Mouse (Mus musculus) left cerebral cortex, adult 8-10 months (tissue): ENCODE results near the gene Exoc4. TPM values are rescaled to one million over a fixed set of nuclear protein-coding genes. Genes with fewer than 3 reads are reported as not detected.

Experiments
- DNase-seq, 2 experiments: peaks; one replicate each; pipeline ENCODE4 v3.0.0; 2022; ENCODE audit warnings: low spot score in 2 of 2
- total RNA-seq, 4 experiments: library from RNA; stranded (reverse); gene quantifications; 2 replicates each; pipeline ENCODE4 v1.2.4; 2022

The Exoc4 gene
- total RNA-seq = 10 to 100 TPM; 76.3 to 80.9 (median 78.7) TPM

DNA sequence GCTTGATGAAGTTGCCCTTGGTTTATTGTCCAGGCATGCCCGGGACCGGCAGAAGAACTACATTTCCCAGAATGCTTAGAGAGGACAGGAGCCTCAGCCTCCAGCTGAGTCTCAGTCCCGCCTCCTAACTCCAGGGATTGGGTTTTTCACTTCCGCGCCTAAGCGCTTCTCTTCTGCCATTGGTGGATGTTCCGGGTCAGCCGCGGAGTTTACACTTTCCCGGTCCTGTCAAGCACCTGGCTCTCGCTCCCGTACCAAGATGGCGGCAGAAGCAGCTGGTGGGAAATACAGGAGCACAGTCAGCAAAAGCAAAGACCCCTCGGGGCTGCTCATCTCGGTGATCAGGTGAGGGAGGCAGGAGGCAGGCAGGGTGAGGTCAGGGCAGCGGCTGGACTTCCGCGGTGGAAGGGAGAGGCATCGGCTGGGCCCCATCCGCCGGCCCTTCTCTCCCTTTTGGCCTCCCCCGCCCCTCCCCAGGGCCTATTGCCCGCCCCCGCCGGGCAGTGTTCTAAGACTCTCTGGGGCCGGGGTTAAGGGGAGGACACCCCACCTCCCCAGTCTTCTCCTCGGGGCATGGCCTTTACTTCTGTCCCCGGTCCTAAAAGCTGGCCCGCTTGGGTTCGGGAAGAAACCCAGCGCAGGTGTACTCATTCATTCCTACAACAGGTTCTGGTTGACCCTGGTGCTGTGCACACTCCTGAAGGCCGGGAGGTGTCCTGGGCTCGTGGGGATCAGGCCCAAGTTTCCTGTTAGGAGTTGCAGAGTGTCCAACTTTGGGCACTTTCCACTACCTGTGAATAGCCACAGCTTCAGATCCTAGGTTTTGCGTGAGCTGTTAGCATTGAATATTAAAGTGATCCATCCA, at the start of gene Exoc4:
Exoc4 (plus strand) TSS at position 192 of the 865 bp plus-strand sequence.
- peak; percentile 83 to 96 for DNase-seq

DNA sequence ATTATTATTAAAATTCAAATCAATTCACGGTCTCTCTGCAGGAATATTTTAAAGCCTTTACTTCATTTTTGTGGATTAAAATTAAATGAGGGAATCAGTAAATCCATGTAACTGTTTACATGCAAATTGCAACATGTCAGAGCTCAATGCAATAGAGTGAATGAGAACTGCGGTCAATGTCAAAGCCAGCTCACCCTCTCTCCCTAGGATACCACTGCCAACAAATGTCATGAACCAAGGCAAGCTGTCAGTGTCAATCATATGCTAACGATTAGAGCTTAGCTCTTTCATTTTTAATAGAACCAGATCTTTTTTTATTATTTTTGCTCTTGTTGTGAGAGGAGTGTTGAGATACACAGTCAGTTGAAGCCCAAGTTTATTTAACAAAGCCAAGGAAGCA, 30.1 kb upstream of the Exoc4 start:
- no peak for DNase-seq

DNA sequence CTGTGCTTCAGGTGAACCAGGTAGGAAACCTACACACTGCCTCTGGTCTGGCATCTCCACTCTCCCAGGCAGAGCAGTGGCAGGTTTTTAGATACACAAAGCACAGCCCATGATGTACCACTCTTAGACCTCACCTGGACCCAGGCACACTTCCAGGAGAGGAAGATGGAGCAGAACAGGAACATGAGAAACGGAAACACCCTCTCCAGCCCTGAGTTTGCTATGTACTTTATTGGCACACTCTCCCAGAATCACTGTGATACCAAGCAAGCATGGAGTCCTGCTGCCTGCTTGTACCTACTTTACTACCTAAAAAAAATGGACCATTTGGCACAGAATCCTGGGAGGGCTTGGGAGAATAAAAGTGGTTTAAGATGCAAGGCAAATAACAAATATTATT, 22.2 kb upstream of the Exoc4 start:
- no peak for DNase-seq

DNA sequence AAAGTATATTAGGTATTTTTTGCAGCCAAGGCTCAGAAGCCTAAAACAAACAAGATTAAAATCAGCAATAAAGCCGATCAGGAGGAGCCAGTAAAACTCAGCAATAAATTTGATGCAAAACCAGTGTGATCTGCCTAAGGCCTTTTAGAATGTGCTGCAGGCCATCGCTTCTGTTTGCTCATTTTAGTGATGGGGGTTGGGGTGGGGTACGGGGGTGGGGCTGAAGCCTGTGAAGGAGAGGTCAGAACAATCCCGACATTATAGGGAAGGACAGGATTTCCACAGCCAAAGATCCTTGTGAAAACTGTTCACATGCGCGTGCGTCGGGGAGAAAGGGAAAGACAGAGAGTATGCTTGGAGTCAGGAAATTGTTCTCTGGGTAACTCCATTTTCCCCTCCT, 21.5 kb upstream of the Exoc4 start:
- DNase-seq = no peak

DNA sequence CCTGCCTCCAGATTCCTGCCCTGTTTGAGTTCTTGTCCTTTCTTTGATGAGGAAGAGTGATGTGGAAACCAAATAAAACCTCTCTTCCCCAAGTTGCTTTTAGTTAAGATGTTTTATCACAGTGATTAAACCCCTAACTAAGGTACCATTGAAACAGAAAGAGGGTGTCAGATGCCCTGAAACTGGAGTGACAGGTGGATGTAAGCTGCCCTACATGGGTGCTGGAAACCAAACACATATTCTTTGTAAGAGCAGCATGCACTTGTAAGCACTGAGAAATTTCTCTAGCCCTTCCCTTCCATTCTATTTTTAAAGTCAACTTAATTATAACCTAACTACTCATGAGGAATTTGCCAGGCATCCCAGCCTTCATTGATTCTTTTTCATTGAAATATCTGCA, 7.6 kb upstream of the Exoc4 start:
- no peak for DNase-seq

DNA sequence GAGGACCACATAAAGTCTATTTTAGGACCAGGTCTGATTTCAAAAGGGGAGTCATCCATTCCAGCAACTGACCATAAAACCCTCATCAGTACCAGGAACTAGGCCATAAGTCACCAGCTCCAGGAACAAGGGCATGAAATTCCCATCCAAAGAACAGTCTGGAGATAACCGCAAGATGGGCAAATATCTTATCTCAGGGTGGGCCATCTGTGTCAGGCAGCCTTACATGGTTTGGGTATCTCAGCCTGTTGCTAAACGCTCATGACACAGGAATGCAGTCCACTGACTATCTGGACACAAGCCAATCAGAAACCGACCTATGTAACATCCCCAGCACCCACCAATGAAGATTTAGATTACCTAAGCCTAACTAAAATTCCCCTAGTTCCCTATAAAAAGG, 4.3 kb upstream of the Exoc4 start:
- no peak for DNase-seq

DNA sequence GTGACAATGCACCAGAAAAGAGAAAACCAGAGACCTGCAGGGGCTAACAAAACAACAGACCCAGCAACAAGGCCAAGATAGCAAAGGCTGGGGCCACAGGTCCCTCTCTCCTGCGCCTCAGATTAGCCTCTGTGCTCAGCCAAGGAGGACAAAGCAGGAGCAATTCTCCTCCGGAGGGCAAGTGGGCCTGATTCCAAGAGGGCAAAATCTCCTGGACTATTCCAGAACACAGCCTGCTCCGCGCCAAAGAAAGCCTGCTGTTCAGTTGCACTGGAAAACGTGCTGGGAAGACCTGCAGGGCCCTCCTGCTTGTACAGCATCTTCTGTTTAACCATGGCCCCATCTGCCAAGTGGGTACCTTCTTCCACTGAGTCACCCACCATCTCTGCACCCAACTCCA, 1.7 kb upstream of the Exoc4 start:
- no peak for DNase-seq

DNA sequence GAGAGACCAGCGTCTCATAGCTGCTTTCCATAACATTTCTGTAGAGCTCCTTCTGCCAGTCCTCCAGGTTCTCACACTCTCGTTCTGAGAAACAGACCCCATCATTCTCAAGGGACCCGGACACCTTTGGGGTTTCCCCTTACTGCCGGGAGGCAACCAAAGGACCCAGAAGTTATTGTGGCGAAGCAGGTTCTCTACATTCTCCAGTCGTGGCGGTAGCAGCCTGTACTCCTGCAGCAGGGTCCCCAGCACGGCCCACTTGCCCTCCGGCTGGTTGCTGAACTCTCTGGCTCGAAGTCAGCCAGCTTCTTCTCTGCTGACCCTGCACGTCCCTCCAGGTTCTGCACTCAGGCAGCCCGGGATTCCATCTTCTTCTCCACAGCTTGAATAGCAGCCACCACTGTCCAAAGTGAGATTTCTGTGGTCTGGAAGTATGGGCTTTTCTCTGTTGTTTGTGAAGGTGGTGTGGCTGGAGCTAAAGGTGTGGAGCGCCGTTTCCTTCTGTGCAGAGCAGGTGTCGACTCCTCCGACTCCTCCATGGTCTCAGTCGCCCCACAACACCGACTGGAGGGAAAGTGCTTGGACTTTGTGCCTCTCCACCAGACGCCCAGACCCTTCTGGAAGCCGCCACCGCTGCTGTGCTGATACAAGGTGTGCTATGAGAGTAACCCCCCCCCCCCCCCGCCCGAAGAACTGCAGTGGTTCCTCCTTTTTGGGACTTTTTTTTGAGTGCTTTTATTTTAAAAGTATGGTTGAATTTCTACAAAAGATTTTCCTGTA, 1.1 kb upstream of the Exoc4 start:
- no peak for DNase-seq

DNA sequence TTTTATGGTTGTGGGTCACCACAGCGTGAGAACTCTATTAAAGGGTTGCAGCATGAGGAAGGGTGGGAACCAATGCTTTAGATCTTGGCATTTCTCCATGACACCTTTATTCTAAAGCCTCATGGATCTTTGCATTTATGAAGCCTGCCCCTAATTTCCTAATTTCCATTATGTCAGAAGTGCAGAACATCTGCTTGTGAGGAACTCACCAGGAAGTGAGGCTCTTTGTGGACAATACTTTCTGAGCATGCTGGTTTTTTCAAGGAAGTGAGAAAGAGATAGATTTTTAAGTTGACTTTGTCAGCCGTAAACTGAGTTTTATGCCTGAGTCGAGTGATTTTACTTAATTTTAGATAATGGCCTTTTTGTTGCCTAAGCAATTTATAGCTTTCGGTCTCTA, 7.8 kb downstream of the Exoc4 start:
- DNase-seq = no peak

DNA sequence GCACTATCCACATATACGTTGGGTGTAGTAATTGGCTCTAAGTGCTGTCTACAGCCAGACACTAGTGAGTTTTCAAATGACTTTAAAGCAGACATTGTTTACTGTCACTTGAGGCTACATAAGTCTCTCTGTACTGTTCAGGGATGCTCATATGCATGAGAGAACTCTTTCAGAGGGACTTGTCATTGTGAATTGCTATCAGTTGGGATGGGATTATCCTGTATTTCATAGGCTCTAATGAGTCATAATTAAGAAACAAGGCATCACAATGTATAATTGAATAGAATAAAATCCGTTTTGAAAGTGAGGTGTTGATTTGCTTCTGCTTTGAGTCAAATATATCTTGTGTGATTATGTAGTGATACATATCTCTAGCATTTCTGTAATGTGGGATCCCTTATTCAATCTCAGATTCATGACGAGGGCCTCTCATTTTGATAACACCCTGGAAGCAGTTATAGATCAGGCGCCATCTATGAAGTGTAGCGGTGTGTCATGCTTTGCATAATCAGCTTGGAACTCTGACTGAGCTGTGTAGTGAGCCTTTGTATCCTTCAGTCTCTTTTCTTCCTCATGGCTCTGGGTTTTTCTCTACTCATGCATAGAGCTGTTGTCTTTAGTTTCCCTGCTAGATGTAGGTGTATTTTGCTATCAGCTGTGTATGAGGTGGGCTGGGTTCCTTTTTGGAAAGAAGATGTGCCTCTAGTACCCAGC, 8.3 kb downstream of the Exoc4 start:
- DNase-seq = no peak

DNA sequence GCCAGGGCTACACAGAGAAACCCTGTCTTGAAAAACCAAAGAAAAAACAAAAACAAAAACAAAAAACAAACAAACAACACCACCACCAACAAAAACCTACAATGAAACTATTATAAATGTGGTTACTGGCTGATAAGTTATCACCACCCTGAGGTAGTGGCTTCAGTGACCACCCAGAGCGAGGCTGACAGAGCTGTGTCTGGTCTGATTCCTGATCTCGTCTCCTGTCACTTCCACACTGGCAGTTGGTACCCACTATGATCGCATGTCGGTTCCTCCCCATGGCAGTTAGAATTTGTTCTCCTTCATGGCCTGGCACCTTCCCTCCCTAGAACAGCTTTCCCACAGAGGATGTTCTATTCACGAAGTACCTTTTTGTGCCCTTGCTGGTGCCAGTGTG, 11.0 kb downstream of the Exoc4 start:
- no peak for DNase-seq

DNA sequence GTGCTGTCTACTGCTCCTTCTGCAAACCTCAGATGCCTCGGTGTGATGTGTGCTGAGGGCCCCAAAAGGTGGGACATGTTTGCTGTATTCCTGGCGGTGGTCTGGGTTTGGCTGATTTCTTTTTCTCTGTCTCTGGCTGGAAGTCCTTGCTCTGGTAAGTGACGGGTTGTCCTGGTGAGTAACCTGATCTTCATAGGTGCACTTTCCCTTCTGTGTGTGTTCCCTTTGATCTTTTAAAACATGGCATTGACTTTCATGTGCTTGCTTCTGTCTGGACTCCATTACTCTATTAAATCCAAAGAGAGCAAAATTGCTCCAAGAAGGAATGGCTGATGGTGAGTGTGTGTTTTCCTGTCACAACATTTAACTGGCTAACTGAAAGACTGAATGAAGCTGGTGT, 12.7 kb downstream of the Exoc4 start:
- DNase-seq = no peak

DNA sequence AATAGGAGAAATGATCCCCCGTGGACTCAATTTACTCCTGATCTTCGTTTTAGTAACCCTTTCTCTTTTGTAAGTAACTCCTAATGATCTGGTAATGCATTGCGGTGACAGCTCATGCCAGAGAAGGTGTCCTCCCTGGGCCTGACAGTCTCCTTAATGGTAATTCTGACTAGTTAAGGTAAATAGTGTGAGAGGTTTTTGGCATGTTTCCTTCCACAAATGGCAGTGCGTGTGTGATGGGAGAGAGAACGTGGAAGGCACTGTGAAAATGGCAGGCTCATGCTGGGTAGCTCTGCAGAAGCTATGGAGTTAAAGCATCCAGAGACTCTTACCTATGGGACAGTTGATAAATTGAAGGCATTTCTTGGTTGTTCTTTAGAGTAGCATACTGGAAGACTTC, 15.1 kb downstream of the Exoc4 start:
- DNase-seq = no peak

DNA sequence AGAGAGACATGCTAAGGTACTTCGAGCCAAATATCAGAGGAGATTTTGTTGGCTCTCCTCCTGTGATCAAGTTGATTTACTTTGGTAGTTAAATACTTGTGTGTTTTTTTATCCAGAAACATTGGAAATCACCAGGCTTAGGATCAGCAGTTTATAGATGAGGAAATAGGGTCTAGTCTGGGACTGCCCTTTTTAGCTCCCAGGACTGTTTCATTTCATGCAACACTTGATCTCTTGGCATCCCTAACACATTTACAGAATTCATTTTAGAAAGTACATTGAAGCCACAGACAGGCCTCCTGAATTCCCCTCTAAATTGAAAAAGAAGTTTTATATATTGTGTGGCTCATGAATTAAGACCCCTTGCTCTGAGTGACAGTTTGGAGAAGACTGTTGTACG, 15.5 kb downstream of the Exoc4 start:
- DNase-seq = no peak

DNA sequence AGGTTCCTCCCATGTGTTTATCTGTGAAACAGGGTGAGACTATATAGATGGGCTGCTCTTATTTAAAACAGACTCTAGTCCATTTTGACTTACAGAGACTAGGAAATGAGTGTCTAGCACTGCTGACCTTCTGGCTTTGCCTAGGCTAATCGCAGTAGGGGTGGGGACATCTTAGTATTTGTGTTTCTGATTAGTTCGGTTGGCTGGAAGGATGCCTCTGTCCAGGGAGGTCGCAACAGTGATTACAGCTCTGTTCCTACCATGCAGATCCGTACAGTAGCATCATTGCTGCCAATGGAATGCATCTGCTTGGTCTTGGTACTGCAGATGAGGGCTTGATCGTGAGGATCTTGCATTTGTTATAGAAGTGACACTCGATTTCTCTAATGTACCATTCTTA, 18.7 kb downstream of the Exoc4 start:
- no peak for DNase-seq

DNA sequence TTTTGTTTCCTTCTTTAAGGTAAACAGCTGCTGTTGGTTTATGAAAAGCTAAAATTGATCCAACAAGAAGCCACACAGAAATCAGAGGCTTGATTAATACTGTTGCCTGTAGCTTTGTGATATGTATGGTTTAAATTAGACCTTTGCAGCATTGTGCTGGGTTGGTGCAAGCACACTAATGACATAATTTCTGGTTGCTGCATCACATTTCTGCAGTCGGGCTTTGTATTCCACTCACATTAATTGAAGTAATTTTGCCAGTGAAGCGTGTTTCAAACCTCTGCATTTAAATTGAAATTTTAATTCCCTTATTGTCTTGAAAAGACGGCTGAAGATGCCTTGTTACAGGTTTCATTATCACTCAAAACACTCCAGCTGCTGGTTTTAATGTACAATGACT, 34.6 kb downstream of the Exoc4 start:
- no peak for DNase-seq

DNA sequence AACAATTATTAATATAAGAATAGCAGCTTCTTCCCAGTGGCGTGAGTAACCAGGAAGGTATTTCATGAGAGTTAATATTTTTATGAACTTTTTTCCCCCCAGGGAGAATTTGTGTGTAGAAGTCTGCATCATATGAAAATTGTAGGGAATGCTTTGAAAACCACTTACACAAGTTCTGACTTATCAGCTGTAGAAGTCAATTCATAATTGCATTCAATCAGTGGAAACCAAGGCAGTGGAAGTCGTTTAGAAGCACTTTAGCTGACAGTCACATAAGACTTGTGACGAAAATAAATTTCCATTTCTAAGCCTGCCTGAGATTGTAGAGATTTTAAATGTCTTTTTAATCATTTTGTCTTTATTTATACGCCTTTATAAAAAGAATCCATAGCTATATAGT, 35.1 kb downstream of the Exoc4 start:
- no peak for DNase-seq

DNA sequence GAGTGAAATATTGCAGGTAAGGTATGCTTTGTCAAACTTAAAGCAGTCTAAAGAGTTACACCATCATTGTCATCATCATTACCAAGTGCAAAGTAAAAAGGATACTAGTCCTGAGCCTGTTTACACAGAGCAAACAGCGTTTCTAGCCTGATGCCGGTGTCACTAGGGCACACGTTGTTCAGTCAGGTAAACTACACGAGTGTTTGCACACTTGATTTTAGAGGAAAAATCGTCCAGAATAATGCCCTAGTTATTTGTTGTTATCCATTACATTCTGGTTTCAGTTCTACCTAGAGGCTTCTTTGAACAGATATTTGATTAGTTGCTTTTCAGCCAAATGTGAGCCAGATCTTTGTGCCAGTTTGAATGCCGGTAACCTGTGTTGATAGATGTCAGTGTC, 37.5 kb downstream of the Exoc4 start:
- no peak for DNase-seq

DNA sequence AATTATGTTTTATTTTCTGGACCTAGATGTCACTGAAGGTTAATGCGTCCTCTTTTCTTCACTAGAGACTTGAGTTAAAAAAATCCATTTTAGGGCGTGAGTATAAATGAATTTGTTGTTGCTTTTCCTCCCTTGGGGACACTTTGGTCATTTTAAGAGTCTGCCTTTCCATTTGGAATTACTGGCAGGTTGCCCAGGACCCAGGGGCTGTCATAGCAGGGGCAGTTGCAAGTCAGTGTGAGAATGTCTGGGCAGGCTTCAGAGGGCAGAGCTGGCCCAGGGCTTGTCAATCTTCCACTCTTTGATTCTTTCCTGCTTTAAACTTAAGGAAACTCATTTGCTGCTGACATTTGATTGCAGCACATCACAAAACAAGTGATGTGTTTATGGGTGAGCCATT, 45.7 kb downstream of the Exoc4 start:
- DNase-seq = no peak

DNA sequence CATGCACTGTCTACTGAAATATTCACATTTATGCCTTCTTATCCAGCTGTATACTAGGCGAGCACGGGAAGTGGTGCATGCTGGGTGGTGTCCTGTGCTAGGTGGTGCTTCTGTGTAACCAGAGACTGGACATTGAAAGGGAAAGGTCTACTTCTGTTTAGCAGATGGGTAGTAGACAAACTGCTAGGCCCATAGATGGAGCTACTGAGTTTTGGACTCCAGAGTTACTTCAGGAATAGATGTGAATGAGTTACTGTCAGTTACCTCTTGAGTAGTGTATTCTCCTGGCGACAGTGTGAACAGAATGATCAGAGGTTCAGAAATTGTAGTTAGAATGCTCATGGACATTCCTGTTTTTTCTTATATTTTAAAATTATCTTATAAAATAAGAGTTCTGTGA, 48.7 kb downstream of the Exoc4 start:
- DNase-seq = no peak

DNA sequence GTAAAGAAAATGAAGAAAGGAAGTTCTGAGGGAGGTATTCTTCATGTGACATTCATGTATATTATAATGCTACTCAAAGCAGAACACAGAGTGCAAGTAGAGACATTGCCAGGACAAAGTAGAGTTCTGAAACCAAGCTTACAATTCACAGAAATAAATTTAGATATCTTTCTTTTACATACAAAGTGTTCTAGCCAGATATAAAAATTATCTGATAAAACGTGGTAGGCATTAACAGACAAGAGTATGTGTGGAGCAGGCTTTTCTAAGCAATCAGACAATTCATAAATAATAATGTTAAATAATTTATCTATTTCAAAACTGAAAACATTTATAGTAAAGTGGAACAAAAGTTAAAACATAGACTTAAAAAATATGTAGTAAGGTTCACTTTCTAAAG, 49.9 kb downstream of the Exoc4 start:
- no peak for DNase-seq

DNA sequence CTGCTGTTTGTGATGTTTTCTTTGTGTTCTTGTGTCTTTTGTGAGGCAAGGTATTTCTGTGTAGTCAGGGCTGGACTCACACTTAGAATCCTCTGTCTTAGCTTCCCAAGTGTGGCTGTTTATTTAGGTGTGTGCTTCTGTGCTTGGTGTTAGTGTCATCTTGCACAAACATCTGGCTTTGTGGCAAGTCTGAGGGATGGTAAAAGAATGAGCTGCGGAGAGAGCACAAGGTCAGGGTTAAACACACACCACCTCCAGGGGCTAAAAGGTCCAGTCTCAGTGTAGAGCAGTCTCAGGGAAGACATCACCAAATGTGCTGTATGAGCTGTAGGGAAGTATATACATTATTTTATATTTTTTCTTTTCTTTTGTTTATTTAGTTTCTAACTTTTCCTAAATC, 57.1 kb downstream of the Exoc4 start:
- no peak for DNase-seq
